Comparison of ENCODE assay signal across 26 mouse cellular contexts in the genomic region with DNA sequence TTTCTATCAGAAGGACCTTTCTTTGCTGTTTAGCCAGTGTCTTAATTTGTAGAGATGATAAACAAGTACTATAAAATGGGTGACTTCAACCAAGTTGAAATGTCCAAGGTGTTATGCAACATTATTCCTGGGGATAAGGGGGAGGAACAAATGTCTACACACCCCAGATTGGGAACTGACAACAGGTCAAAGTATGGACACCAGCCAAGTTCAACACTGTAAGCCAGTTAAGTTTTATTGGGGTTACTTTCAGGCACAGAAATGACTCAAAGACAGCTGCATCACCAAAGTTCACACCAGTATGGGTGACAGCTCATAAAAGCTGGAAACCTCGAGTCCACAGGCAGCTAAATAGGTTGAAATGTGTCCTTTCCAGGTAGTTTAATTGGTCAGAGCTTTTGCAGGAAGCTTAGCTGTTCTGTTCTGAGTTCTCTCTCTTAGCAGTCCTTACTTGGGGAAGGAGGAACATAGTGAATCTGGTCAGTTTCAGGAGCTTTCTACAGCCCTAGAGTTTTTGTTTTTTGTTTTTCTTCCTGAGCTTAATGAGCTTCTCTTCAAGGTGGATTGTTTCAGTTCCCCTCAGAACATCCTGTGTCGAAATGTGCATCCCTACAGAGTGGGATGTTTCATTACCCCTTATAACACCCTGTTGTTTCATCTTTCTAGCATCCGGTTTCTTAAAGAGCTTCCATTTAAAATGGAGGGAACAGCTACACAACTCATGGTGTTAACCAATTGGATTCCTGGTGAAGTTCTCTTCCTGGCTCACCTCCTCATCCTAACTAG.
DNase-seq lines count a peak whose midpoint lies in the region; ATAC-seq lines count a peak whose summit lies in the region.
"Had no signal": no experiment of that assay in that cellular context is flagged by ENCODE, and none has a peak within 500 bp of the region (broad histone marks: within the 10 kb centered on the region; RNA-seq: fewer than 3 reads in every experiment).

No protein-coding gene starts in this region.

- DNase-seq in kidney, postnatal 10 days, result no peak
- DNase-seq in urinary bladder, postnatal 36 days (ENCODE audit: low spot score in 2 of 2), result peak; percentile 29 to 36
- no peak for DNase-seq in urinary bladder, postnatal 10 days (ENCODE audit: low spot score)
- peak; percentile 55 for DNase-seq in large intestine, adult 2 months (ENCODE audit: low read depth, low spot score)
- DNase-seq in layer of hippocampus, postnatal 14 days (ENCODE audit: low spot score in 2 of 2), result no peak
- no peak for DNase-seq in lung, postnatal 10 days
- DNase-seq: adrenal gland, postnatal 25 days; B cell, adult 2 months; cerebellum, adult 9-10 months; forebrain, postnatal 0 days; gastrocnemius, postnatal 14 days; heart, adult 2 months; heart, postnatal 14 days; kidney, adult 2 months; lung, adult 2 months; midbrain, embryonic 14.5 days; right cerebral cortex, postnatal 4 days; thymus, adult 2 months; thymus, postnatal 4 days had no signal

- H3K4me1 ChIP-seq in kidney, embryonic 14.5 days (ENCODE audit: control insufficient read depth, insufficient read depth, low read length), result no peaks in the 10 kb centered on the region
- H3K4me1 ChIP-seq: hindbrain, embryonic 12.5 days; neural tube, embryonic 12.5 days had no signal

- no peak overlapping the region for H3K4me2 ChIP-seq in kidney, embryonic 14.5 days (replicated peaks; ENCODE audit: low read depth, low read length)
- H3K4me2 ChIP-seq: heart, embryonic 13.5 days; hindbrain, embryonic 12.5 days; liver, embryonic 12.5 days; neural tube, embryonic 12.5 days had no signal

- WGBS in kidney, embryonic 14.5 days, result 25% methylated on average over 3 of the region's 3 CpGs
- WGBS in large intestine, adult 2 months, result 37% methylated on average over 3 of the region's 3 CpGs

- no peak overlapping the region for H3K9ac ChIP-seq in kidney, embryonic 14.5 days (ENCODE audit: low read depth, low read length)
- H3K9ac ChIP-seq: forebrain, postnatal 0 days; heart, embryonic 13.5 days; hindbrain, embryonic 12.5 days; liver, embryonic 12.5 days; neural tube, embryonic 12.5 days had no signal

- H3K36me3 ChIP-seq in kidney, embryonic 14.5 days (ENCODE audit: control insufficient read depth, insufficient read depth, low read length), result no peaks in the 10 kb centered on the region
- H3K36me3 ChIP-seq: heart, embryonic 13.5 days; hindbrain, embryonic 12.5 days; limb, embryonic 10.5 days; liver, embryonic 12.5 days; neural tube, embryonic 12.5 days had no signal

- peak; percentile 43 for ATAC-seq in kidney, embryonic 14.5 days (ENCODE audit: low FRiP score, low TSS enrichment)
- ATAC-seq: activated CD4-positive, CD25-positive, alpha-beta regulatory T cell, adult 4 months; forebrain, postnatal 0 days; liver, embryonic 12.5 days had no signal

- no peak overlapping the region for H3K4me3 ChIP-seq in kidney, embryonic 14.5 days (ENCODE audit: low read length)
- H3K4me3 ChIP-seq: heart, adult 2 months; heart, embryonic 13.5 days; hindbrain, embryonic 12.5 days; limb, embryonic 10.5 days; liver, embryonic 12.5 days; neural tube, embryonic 12.5 days had no signal

- H3K27me3 ChIP-seq in kidney, embryonic 14.5 days (ENCODE audit: control insufficient read depth, insufficient read depth, low read length), result no peaks in the 10 kb centered on the region
- H3K27me3 ChIP-seq: heart, embryonic 13.5 days; hindbrain, embryonic 12.5 days; liver, embryonic 12.5 days; neural tube, embryonic 12.5 days had no signal

- no peak overlapping the region for H3K27ac ChIP-seq in kidney, embryonic 14.5 days (ENCODE audit: low read depth, low read length)
- H3K27ac ChIP-seq: heart, adult 2 months; heart, embryonic 13.5 days; hindbrain, embryonic 12.5 days; limb, embryonic 10.5 days; liver, embryonic 12.5 days; neural tube, embryonic 12.5 days had no signal

- no peaks in the 10 kb centered on the region for H3K9me3 ChIP-seq in kidney, embryonic 14.5 days (ENCODE audit: control insufficient read depth, low read length)
- H3K9me3 ChIP-seq: heart, embryonic 13.5 days; hindbrain, embryonic 12.5 days; limb, embryonic 10.5 days; liver, embryonic 12.5 days; neural tube, embryonic 12.5 days had no signal

Comparison
In these comparisons a context has a peak if more than half of its experiments do, and no peak if none do; other contexts are left out.
1. DNase-seq: peak in urinary bladder, postnatal 36 days (2 of 2) and large intestine, adult 2 months (single experiment); none in kidney, postnatal 10 days (single experiment), urinary bladder, postnatal 10 days (single experiment), layer of hippocampus, postnatal 14 days (0 of 2) and lung, postnatal 10 days (single experiment).